Comparison of ENCODE assay signal across 22 mouse cellular contexts in the genomic region with DNA sequence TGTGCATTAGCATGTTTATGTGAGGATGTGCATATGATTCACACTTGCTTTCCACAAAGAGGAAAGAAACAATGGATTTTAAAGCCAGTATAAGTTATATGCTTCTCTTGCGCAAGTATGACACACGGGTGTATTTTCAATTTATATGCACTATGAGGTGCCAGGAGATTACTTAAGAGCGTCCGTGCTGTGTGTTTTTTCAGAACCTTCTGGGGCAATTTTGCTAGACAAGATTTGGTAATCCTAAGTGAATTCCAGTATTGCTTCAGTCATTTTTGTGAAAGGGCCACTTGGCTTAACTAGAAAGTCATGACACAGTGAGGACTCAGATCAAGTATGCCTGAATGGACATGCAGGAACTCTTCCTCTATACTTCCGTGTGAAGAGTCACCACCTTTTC.
DNase-seq lines count a peak whose midpoint lies in the region; ATAC-seq and TF ChIP-seq lines count a peak whose summit lies in the region.
"Had no signal": no experiment of that assay in that cellular context is flagged by ENCODE, and none has a peak within 500 bp of the region (broad histone marks: within the 10 kb centered on the region; RNA-seq: fewer than 3 reads in every experiment).

No protein-coding gene starts in this region.

- H3K36me3 ChIP-seq in liver, adult 2 months (ENCODE audit: control insufficient read depth, insufficient read depth, low read length): no peaks in the 10 kb centered on the region
- H3K36me3 ChIP-seq in liver, embryonic 11.5 days (ENCODE audit: control insufficient read depth, insufficient read depth, low read length): no peaks in the 10 kb centered on the region
- no peaks in the 10 kb centered on the region for H3K36me3 ChIP-seq in midbrain, embryonic 11.5 days (ENCODE audit: control insufficient read depth, insufficient read depth, low read length)
- no peaks in the 10 kb centered on the region for H3K36me3 ChIP-seq in midbrain, embryonic 15.5 days (replicated peaks)
- H3K36me3 ChIP-seq: embryonic facial prominence, embryonic 13.5 days; embryonic facial prominence, embryonic 15.5 days; forebrain, embryonic 15.5 days had no signal

- no peak overlapping the region for H3K4me3 ChIP-seq in liver, adult 2 months (ENCODE audit: insufficient read depth, low read depth, low read length)
- H3K4me3 ChIP-seq in liver, embryonic 11.5 days (ENCODE audit: low read depth, low read length): no peak overlapping the region
- H3K4me3 ChIP-seq in midbrain, embryonic 11.5 days (ENCODE audit: low read depth, low read length): no peak overlapping the region
- H3K4me3 ChIP-seq in midbrain, embryonic 15.5 days: no peak overlapping the region
- H3K4me3 ChIP-seq: embryonic facial prominence, embryonic 13.5 days; embryonic facial prominence, embryonic 15.5 days; erythroblast, embryonic 14.5 days; forebrain, embryonic 13.5 days; forebrain, embryonic 15.5 days had no signal

- H3K9me3 ChIP-seq in liver, embryonic 11.5 days (ENCODE audit: control insufficient read depth, low read length): no peaks in the 10 kb centered on the region
- no peaks in the 10 kb centered on the region for H3K9me3 ChIP-seq in midbrain, embryonic 11.5 days (ENCODE audit: control insufficient read depth, low read length)
- H3K9me3 ChIP-seq in midbrain, embryonic 15.5 days: no peaks in the 10 kb centered on the region
- H3K9me3 ChIP-seq: embryonic facial prominence, embryonic 13.5 days; embryonic facial prominence, embryonic 15.5 days; forebrain, embryonic 13.5 days; forebrain, embryonic 15.5 days had no signal

- TF ChIP-seq POLR2A in liver, adult 2 months (IDR thresholded peaks at IDR 0.05; ENCODE audit: extremely low read depth, insufficient read depth, low read length): no peak

- no peaks in the 10 kb centered on the region for H3K4me1 ChIP-seq in liver, adult 2 months (ENCODE audit: control insufficient read depth, insufficient read depth, low read length)
- no peaks in the 10 kb centered on the region for H3K4me1 ChIP-seq in liver, embryonic 11.5 days (replicated peaks; ENCODE audit: control insufficient read depth, insufficient read depth, low read length)
- H3K4me1 ChIP-seq in midbrain, embryonic 11.5 days (ENCODE audit: control insufficient read depth, insufficient read depth, low read length): no peaks in the 10 kb centered on the region
- no peaks in the 10 kb centered on the region for H3K4me1 ChIP-seq in midbrain, embryonic 15.5 days
- H3K4me1 ChIP-seq: embryonic facial prominence, embryonic 13.5 days; embryonic facial prominence, embryonic 15.5 days; forebrain, embryonic 13.5 days; forebrain, embryonic 15.5 days had no signal

- H3K9ac ChIP-seq in liver, adult 2 months (ENCODE audit: low read depth, low read length): no peak overlapping the region
- no peak overlapping the region for H3K9ac ChIP-seq in liver, embryonic 11.5 days (ENCODE audit: low read depth, low read length)
- H3K9ac ChIP-seq in midbrain, embryonic 11.5 days (ENCODE audit: low read length): no peak overlapping the region
- H3K9ac ChIP-seq in midbrain, embryonic 15.5 days: no peak overlapping the region
- H3K9ac ChIP-seq: embryonic facial prominence, embryonic 13.5 days; embryonic facial prominence, embryonic 15.5 days; forebrain, embryonic 13.5 days; forebrain, embryonic 15.5 days; forebrain, postnatal 0 days had no signal

- no peaks in the 10 kb centered on the region for H3K27me3 ChIP-seq in liver, adult 2 months (ENCODE audit: control insufficient read depth, insufficient read depth, low read length)
- H3K27me3 ChIP-seq in liver, embryonic 11.5 days (replicated peaks; ENCODE audit: control insufficient read depth, insufficient read depth, low read length): no peaks in the 10 kb centered on the region
- no peaks in the 10 kb centered on the region for H3K27me3 ChIP-seq in midbrain, embryonic 11.5 days (ENCODE audit: control insufficient read depth, insufficient read depth, low read length)
- no peaks in the 10 kb centered on the region for H3K27me3 ChIP-seq in midbrain, embryonic 15.5 days (replicated peaks)
- H3K27me3 ChIP-seq: embryonic facial prominence, embryonic 13.5 days; embryonic facial prominence, embryonic 15.5 days; forebrain, embryonic 13.5 days; forebrain, embryonic 15.5 days had no signal

- no peak for TF ChIP-seq CTCF in liver, adult 2 months (IDR thresholded peaks at IDR 0.05; ENCODE audit: low read depth, low read length)

- 79% methylated on average over 5 of the region's 5 CpGs for WGBS in liver, adult 2 months
- 86% methylated on average over 5 of the region's 5 CpGs for WGBS in liver, embryonic 11.5 days
- 90% methylated on average over 5 of the region's 5 CpGs for WGBS in midbrain, embryonic 11.5 days
- 91% methylated on average over 5 of the region's 5 CpGs for WGBS in midbrain, embryonic 15.5 days

- no peak overlapping the region for H3K27ac ChIP-seq in liver, adult 2 months (replicated peaks; ENCODE audit: insufficient read depth, low read depth, low read length)
- H3K27ac ChIP-seq in liver, embryonic 11.5 days (ENCODE audit: low read depth, low read length): no peak overlapping the region
- no peak overlapping the region for H3K27ac ChIP-seq in midbrain, embryonic 11.5 days (ENCODE audit: low read depth, low read length)
- no peak overlapping the region for H3K27ac ChIP-seq in midbrain, embryonic 15.5 days
- H3K27ac ChIP-seq: embryonic facial prominence, embryonic 13.5 days; embryonic facial prominence, embryonic 15.5 days; forebrain, embryonic 13.5 days; forebrain, embryonic 15.5 days had no signal

- peak; percentile 1 for DNase-seq in liver, adult 2 months (ENCODE audit: extremely low read depth, low read depth, low spot score)
- DNase-seq in liver, embryonic 11.5 days (ENCODE audit: low spot score): no peak
- peak; percentile 8 for DNase-seq in midbrain, embryonic 11.5 days (ENCODE audit: low spot score, missing footprints)
- peak; percentile 82 for DNase-seq in gonadal fat pad, adult 2 months (ENCODE audit: low read depth)
- DNase-seq in urinary bladder, adult 18-20 months (ENCODE audit: low spot score in 2 of 2): no peak
- DNase-seq: adrenal gland, adult 2 months; adrenal gland, postnatal 10 days; adrenal gland, postnatal 25 days; cerebellum, adult 11 months; cerebellum, adult 18-20 months; cerebellum, adult 8-10 months; cerebellum, adult 9-11 months; cerebellum, postnatal 14 days; cerebellum, postnatal 36 days; embryo, embryonic 11 days; forebrain, postnatal 0 days had no signal

- no peaks in the 10 kb centered on the region for H3K79me2 ChIP-seq in liver, adult 2 months (ENCODE audit: control insufficient read depth, insufficient read depth, low read length)

- ATAC-seq in liver, embryonic 11.5 days (replicated peaks; ENCODE audit: low FRiP score): no peak
- no peak for ATAC-seq in midbrain, embryonic 11.5 days (ENCODE audit: low FRiP score)
- ATAC-seq in midbrain, embryonic 15.5 days (replicated peaks): no peak
- ATAC-seq: forebrain, embryonic 13.5 days; forebrain, embryonic 15.5 days; forebrain, postnatal 0 days had no signal

- H3K4me2 ChIP-seq in liver, embryonic 11.5 days: no peak overlapping the region
- H3K4me2 ChIP-seq in midbrain, embryonic 11.5 days: no peak overlapping the region
- H3K4me2 ChIP-seq in midbrain, embryonic 15.5 days: no peak overlapping the region
- H3K4me2 ChIP-seq: embryonic facial prominence, embryonic 13.5 days; embryonic facial prominence, embryonic 15.5 days; forebrain, embryonic 13.5 days; forebrain, embryonic 15.5 days had no signal

Comparison
In these comparisons a context has a peak if more than half of its experiments do, and no peak if none do; other contexts are left out.
1. DNase-seq: peak in liver, adult 2 months (single experiment), midbrain, embryonic 11.5 days (single experiment) and gonadal fat pad, adult 2 months (single experiment); none in liver, embryonic 11.5 days (single experiment) and urinary bladder, adult 18-20 months (0 of 2).